Mouse (Mus musculus): ENCODE measurements around the gene Fbh1.

The Fbh1 gene

DNA sequence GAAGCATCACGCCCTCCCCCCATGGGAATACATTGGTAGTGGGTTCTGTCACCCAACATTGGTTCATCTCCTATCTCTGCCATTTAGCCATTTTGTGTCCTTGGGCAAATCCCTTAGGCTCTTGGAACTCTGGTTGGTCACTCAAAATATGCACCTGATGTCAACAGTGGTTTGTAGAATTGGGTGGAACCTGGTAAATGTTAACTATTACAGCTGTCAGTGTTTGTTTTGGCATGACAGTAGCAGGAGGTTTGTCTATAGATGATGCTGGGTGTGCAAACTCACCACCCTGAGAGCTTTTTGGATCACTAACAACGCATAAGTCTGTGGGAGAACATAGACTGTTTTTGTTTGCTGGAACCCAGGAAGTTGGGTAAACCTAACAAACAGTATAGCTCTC lies 58.8 kb downstream of the Fbh1 start:
- DNase-seq (ENCODE audit: low spot score): no peak

DNA sequence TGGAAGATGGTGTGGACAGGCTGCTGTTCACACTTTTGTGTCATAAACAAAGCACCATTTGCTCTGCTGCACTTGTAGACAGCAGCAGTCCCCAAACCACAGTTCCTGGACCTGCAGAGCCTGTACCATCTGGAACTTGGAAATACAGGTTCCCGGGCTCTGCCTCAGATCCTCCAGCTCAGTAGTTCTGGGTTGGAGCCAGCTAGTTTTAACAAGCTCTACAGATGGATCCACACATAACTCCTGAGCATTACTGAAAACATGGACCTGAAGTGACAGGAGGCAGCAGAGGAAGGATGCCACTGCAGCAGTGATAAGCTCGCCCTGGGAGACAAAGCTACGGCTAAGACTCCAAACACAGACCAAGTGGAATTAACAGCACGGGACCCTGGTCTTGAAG lies 62.8 kb downstream of the Fbh1 start:
- no peak for DNase-seq (ENCODE audit: low spot score)

DNA sequence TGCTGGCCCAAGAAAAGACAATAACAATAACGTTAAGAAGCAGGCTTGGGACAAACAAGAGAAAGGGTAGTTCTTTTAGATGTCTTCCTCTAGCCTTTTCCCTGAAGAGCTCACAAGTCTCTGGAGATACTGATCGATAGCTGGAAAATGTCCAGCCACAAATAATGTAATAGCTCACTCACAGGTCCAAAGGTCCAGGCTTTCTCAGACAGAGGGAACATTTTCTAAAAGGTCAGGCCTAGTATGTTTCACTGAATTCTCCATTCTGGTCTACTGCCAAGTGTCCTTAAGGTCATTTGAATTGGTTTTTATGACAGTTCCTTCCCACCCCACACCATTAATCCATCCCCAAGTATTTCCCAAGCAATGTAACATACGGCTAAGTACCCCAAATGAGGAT lies 64.4 kb downstream of the Fbh1 start:
- DNase-seq (ENCODE audit: low spot score): no peak

DNA sequence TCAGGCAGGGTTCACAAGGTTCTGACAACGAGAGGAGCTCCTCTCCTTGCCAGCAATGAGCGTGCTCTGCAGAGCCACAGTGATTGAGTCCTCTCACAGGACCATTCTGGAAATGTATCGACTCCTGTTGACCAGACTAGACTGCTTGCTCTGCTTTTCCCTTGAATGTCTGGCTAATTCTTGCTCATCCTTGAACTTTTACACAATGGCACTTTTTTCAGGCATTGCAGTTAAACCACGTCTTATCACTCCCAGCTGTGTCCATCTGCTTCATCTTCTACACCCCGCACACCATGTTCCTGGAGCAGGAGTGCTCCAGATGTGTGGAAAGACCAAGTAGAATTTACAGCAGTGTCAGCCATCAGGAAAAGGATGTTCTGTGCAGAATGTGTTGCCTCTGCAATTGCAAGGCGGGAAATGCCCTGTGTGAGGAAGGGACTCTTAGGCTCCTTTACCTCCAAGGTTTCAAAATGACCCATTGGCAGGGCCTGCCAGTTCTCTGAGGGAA lies 64.8 kb downstream of the Fbh1 start:
- no peak for DNase-seq (ENCODE audit: low spot score)

DNA sequence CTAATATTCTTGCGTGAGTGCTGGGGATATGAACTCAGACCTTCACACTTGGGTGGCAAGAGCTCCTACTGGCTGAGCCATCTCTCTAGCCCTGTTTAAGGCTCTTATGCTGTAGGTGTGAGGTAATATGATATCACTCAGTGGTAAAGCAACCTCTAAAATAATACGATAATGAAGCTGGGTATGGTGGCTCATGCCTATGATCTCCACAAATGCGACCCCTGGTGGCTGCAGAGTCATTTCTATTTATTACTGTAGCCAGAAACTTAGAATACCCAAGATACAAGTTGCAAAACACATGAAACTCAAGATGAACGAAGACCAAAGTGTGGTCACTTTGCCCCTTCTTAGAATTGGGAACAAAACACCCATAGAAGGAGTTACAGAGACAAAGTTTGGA lies 67.3 kb downstream of the Fbh1 start:
- peak; percentile 16 for DNase-seq (ENCODE audit: low spot score)

DNA sequence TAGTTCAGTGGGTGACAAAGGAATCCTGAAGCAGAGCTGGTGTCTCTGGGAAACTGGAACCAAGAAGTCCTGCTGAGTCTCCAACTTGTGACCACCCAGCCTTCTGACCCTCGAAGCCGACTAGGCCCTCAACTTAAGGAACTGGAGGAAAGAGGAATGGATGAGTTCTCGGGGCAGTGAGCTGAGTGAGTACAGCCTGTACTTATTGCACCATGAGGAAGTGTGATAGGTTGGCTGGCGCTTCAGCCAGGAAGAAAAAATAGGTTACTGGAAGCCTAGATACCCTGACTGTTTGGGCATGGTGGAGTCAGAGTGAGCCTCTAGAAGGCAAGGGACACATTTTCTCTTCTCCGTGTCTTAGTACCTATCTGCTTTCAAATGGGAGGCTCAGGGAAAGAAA lies 68.8 kb downstream of the Fbh1 start:
- no peak for DNase-seq (ENCODE audit: low spot score)

DNA sequence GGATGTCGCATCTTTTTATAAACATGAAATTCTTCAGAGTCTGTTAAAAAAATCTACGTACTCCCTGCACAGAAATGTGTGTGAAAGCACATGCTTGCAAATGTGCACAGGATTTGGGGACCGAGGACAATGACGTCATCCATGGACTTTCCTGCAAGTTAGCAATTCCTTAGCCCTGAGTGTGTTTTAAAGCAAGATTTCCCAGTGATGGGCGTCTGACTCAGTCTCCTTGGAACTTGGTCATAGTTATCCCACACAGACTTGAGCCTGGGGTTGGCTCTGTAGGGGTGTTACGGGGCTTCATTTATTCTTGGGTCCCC lies 70.7 kb downstream of the Fbh1 start:
- DNase-seq (ENCODE audit: low spot score): peak; percentile 10

DNA sequence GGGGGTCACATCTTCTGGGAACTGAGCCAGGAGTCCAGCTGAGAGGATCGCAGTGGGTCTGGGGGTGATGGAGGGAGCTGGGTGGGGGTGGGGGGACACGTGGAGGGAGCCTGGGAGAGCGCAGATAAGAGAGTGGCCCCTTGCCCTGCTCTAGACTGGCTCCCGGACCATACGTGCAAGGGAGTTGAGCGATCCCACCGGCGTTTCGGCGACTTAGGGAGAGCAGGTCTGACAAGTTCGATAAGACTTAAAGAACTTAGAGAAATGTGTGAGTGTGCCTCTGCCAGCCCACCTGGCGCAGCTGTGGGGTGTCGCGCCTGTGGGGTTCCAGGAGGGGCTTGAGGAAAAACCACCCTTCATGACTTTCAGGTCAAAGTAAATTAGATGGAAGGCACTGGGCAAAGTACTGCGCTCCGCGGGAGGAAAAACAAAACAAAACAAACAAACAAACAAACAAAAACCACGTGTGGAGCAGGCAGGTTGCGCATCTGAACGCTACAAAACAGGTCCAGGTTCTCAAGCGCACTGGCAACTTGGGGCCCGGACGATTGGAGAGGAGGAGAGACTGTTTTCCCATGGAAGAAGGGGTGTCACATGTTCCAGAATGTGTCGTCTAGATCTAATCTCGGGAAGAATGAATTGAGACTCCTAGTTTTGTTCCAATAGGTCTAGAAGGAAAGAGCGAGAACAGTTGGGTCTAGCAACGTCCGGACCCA lies 71.2 kb downstream of the Fbh1 start:
- DNase-seq (ENCODE audit: low spot score): peak; percentile 49

DNA sequence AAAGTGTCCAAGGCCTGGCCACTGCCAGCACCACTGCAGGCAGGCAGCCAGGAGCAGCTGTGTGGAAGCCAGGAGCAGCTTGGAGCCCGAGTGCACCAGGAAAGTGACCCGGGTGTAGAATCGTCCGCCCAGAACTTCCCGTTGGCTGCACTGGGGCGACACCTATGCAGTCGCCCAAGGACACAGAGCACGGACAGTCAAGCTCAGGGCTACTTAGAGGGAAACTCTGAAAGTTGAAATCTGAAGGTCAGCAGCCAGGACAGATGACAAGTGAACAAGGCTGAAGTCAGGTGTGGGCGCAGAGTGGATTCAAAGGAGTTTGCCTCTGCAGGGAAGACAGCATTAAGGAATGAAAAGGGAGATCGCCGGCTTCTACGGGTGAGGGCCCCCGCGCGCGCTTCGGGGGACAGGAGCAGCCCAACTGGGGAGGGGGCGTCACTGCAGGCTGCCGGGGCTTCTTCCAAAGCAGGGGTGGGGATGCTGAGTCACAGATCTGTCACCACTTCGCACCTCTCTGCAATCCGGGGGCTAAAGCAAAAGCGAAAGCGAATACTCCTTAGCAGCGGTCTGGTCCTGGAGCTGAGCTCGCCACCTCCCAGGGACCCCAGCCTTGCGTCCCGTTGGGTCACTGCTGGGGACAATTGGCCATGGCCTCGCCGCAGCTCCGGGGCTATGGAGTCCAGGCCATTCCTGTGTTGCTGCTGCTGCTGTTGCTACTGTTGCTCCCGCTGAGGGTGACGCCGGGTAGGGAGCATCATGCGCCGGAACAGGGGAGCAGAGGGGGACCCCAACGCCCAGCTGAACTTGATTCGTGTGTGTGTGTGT lies 72.0 kb downstream of the Fbh1 start, which contains the start of gene Il15ra:
Gene Il15ra, plus strand, starts transcription at position 90 of the 825 bp plus-strand sequence.
- peak; percentile 65 for DNase-seq (ENCODE audit: low spot score)

DNA sequence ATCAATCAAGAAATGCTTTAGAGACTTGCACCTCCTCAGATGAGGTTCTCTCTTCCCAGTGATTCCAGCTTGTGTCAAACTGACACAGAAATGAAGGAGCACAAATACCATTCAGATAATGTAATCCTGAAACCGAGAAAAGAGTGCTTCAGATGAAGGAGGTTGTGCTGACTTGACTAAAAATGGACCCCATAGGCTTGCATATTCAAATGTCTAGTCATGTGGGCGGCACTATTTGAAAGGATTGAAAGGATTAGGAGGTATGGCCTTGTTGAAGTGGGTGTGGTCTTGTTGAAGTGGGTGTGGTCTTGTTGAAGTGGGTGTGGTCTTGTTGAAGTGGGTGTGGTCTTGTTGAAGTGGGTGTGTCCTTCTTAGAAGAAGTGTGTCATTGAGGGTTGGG lies 77.5 kb downstream of the Fbh1 start:
- DNase-seq (ENCODE audit: low spot score): no peak

DNA sequence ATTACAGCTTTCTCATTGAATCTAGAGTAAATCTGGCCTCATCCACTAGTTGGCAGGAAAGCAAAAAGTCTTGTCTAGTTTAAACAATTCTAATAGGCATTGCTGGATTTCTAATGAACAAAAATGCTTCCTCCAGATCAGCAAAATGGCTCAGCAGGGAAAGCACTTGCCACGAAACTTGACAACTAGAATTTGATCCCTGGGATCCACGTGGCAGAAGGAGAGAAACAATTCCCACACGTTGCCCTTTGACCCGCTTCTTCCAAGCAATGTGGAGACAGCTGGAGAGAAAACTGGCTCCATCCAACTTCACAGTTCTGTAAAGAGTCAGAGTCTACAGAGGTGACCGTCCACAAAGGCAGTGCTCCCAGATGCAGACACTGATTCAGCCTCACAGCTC lies 78.4 kb downstream of the Fbh1 start:
- DNase-seq (ENCODE audit: low spot score): peak; percentile 5

DNA sequence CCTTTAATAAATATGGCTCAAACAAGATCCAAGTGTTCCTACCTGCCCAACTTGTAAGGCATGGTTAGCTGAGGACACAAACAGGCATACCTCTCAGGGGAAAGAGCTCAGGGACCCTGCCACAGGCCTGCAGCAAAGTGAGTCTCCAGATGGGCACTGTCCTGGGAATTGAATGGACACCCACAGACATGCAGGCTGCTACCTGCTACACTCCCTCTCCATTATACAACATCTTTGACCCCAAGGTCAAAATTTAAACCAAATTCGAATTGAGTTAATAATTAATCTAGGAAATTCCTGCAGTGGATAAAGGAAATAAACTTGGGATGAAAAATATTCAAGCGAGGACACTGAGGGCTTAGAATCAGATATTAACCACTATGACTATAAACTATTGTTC lies 81.5 kb downstream of the Fbh1 start:
- no peak for DNase-seq (ENCODE audit: low spot score)

DNA sequence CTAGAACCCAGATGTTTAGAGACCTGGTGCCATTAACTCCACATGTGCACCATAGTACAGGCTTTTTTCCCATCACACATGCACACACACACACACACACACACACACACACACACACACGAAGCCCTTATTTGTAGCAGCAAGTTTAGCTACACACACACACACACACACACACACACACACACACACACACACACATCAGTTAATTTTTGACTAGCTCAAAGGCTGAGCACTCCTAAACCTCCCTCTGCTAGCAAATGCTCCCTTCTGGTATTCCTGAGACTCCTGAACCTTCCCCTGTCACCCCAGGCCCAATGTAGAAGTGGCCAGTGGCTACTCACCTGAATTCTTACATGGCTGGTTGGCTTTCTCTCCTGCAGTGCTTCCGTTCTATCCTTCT lies 83.3 kb downstream of the Fbh1 start:
- DNase-seq (ENCODE audit: low spot score): no peak

DNA sequence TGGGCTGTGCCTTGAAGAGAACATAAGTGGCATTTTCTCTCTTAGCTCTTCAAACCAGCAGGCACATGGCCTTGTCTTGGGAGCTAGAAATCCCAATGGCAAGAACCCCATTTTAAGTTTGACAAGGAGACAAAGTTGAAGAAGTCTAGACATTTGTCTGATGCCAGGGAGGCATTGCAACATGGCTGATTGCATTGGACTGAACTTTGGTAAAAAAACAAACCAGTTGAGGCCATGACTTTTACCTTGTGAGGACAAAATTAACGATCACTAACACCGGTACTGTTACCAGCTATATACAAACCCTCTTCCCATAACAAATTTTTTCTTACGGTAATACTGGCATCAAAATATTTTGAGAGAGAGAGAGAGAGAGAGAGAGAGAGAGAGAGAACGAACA lies 84.0 kb downstream of the Fbh1 start:
- no peak for DNase-seq (ENCODE audit: low spot score)

Data from embryo, embryonic 10 days (tissue).